Mouse (Mus musculus) neural tube, embryonic 15.5 days (tissue): ENCODE results near the gene Myog. TPM values are rescaled to one million over a fixed set of nuclear protein-coding genes. Genes with fewer than 3 reads are reported as not detected.
"Not testable (repeated sequence)": the region's sequence is repeated elsewhere in the genome, so short reads cannot be mapped to it uniquely, and the experiment has no call there.

Source experiments
- ATAC-seq: fragments of 200-750 bp; cut with Nextera tagmentation; 2 replicates; pipeline ENCODE4 v1.8.0; 2017; ENCODE audit warnings: mild to moderate bottlenecking, moderate TSS enrichment, moderate library complexity; ENCODE audit not compliant: low FRiP score
- H3K27ac ChIP-seq: fragments of 300-500 bp; sonication (generic); replicated peaks from 2 replicates; pipeline ENCODE4 v1.5.1; 2015; ENCODE audit warnings: mild to moderate bottlenecking, inconsistent platforms
- H3K27me3 ChIP-seq: fragments of 300-500 bp; sonication (generic); replicated peaks from 2 replicates; pipeline ENCODE4 v1.6.1; 2015; ENCODE audit warnings: inconsistent platforms
- H3K36me3 ChIP-seq: fragments of 300-500 bp; sonication (generic); 2 replicates; pipeline ENCODE4 v1.6.1; 2015; ENCODE audit warnings: inconsistent platforms
- H3K4me1 ChIP-seq: fragments of 300-500 bp; sonication (generic); 2 replicates; pipeline ENCODE4 v1.6.1; 2015; ENCODE audit warnings: inconsistent platforms
- H3K4me2 ChIP-seq: fragments of 300-500 bp; sonication (generic); 2 replicates; pipeline ENCODE4 v1.6.1; 2015; ENCODE audit warnings: inconsistent platforms, mild to moderate bottlenecking, moderate library complexity
- H3K4me3 ChIP-seq: fragments of 300-500 bp; sonication (generic); replicated peaks from 2 replicates; pipeline ENCODE4 v1.5.1; 2015; ENCODE audit warnings: mild to moderate bottlenecking, inconsistent platforms
- H3K9ac ChIP-seq: fragments of 300-500 bp; sonication (generic); replicated peaks from 2 replicates; pipeline ENCODE4 v1.6.1; 2015; ENCODE audit warnings: mild to moderate bottlenecking, inconsistent platforms
- H3K9me3 ChIP-seq: fragments of 300-500 bp; sonication (generic); replicated peaks from 2 replicates; pipeline ENCODE4 v1.6.1; 2016; ENCODE audit warnings: inconsistent platforms
- WGBS: fragments of 180-500 bp; shearing (Covaris S2); methylation state at CpG from one replicate; pipeline ENCODE4 v1.1.7; 2015; ENCODE audit warnings: mixed read lengths; 5-methylcytosine and 5-hydroxymethylcytosine counted together
- polyA plus RNA-seq: library from polyadenylated mRNA; unstranded; fragments of >200 nt; fragmentation: Nextera tagmentation; extraction: Ambion mirVana; gene quantifications from 2 replicates; pipeline ENCODE4 v1.2.1, GENCODE M21; 2015

The Myog gene
- 7.1 and 9.9 TPM in 2 replicates for polyA plus RNA-seq

GRCm38 (mm10) chr1:134289598-134290099 is at the start of gene Myog:
Gene Myog (plus strand): TSS chr1:134289989.
- 57% methylated on average over 11 of the region's 11 CpGs for WGBS
- no peak within 1 kb of the TSS for H3K4me2 ChIP-seq
- no peak for ATAC-seq
- no peaks in the 10 kb centered on the region for H3K36me3 ChIP-seq
- H3K9ac ChIP-seq, result no peak within 1 kb of the TSS
- H3K4me1 ChIP-seq, result peaks cover 16% of the 10 kb centered on the region
- no peaks in the 10 kb centered on the region for H3K9me3 ChIP-seq
- H3K4me3 ChIP-seq, result no peak within 1 kb of the TSS
- H3K27ac ChIP-seq, result no peak within 1 kb of the TSS
- H3K27me3 ChIP-seq, result no peaks in the 10 kb centered on the region

- Histone ChIP-seq H3K4me3 (no peak overlapping the region), H3K27ac (no peak overlapping the region), H3K36me3 (no peaks in the 10 kb centered on the region), H3K27me3 (peaks cover 6% of the 10 kb centered on the region), H3K9me3 (no peaks in the 10 kb centered on the region), H3K9ac (no peak overlapping the region), H3K4me2 (no peak overlapping the region), H3K4me1 (peaks cover 22% of the 10 kb centered on the region)
- 86% methylated on average over 9 of the region's 9 CpGs for WGBS
- ATAC-seq, result no peak
These were observed 49.1 kb upstream of the Myog start for GRCm38 (mm10) chr1:134240701-134241100.

- Histone ChIP-seq H3K4me1 (peaks cover 16% of the 10 kb centered on the region), H3K36me3 (no peaks in the 10 kb centered on the region), H3K27me3 (peaks cover 4% of the 10 kb centered on the region), H3K27ac (no peak overlapping the region), H3K4me3 (no peak overlapping the region), H3K4me2 (no peak overlapping the region), H3K9ac (no peak overlapping the region), H3K9me3 (no peaks in the 10 kb centered on the region)
- ATAC-seq, result no peak
- 70% methylated on average over 8 of the region's 8 CpGs for WGBS
These were observed 48.5 kb upstream of the Myog start for GRCm38 (mm10) chr1:134241298-134241697.

- no peak for ATAC-seq
- no peak overlapping the region for H3K27ac ChIP-seq
- WGBS, result 75% methylated on average over 2 of the region's 2 CpGs
These were observed 47.5 kb upstream of the Myog start for GRCm38 (mm10) chr1:134242286-134242685.

GRCm38 (mm10) chr1:134243505-134243904 is 46.3 kb upstream of the Myog start:
- Histone ChIP-seq H3K27ac (no peak overlapping the region), H3K36me3 (no peaks in the 10 kb centered on the region), H3K4me2 (no peak overlapping the region), H3K4me1 (peaks cover 14% of the 10 kb centered on the region), H3K4me3 (no peak overlapping the region), H3K9ac (peak overlapping the region; percentile 23; the same call in 1 of the 2 replicates), H3K27me3 (no peaks in the 10 kb centered on the region; the same call in 1 of the 2 replicates), H3K9me3 (no peaks in the 10 kb centered on the region)
- peak; percentile 7; the same call in 1 of the 2 replicates for ATAC-seq
- 78% methylated on average over 6 of the region's 6 CpGs for WGBS

More at GRCm38 (mm10) chr1:134242286-134242685, 47.5 kb upstream of the Myog start:
- H3K9ac ChIP-seq, result no peak overlapping the region
- no peak overlapping the region for H3K4me3 ChIP-seq
- no peaks in the 10 kb centered on the region for H3K36me3 ChIP-seq
- H3K9me3 ChIP-seq, result no peaks in the 10 kb centered on the region
- peaks cover 14% of the 10 kb centered on the region for H3K4me1 ChIP-seq
- H3K27me3 ChIP-seq, result no peaks in the 10 kb centered on the region; the same call in 1 of the 2 replicates
- H3K4me2 ChIP-seq, result no peak overlapping the region

GRCm38 (mm10) chr1:134243948-134244914 is 45.6 kb upstream of the Myog start:
- WGBS, result 21% methylated on average over 35 of the region's 35 CpGs
- no peak overlapping the region for H3K27ac ChIP-seq
- H3K4me2 ChIP-seq, result peak overlapping the region; percentile 53
- peaks cover 14% of the 10 kb centered on the region for H3K4me1 ChIP-seq
- H3K9me3 ChIP-seq, result no peaks in the 10 kb centered on the region
- H3K27me3 ChIP-seq, result no peaks in the 10 kb centered on the region; the same call in 1 of the 2 replicates
- peak overlapping the region; percentile 23 for H3K9ac ChIP-seq
- ATAC-seq, result peak; percentile 79
- H3K36me3 ChIP-seq, result no peaks in the 10 kb centered on the region
- H3K4me3 ChIP-seq, result peak overlapping the region; percentile 24

GRCm38 (mm10) chr1:134245004-134245717 is 44.6 kb upstream of the Myog start:
- H3K27me3 ChIP-seq, result no peaks in the 10 kb centered on the region; the same call in 1 of the 2 replicates
- no peak overlapping the region for H3K27ac ChIP-seq
- no peak overlapping the region for H3K9ac ChIP-seq
- H3K4me2 ChIP-seq, result no peak overlapping the region
- peaks cover 14% of the 10 kb centered on the region for H3K4me1 ChIP-seq
- no peak for ATAC-seq
- 77% methylated on average over 14 of the region's 14 CpGs for WGBS
- no peaks in the 10 kb centered on the region for H3K36me3 ChIP-seq
- H3K9me3 ChIP-seq, result no peaks in the 10 kb centered on the region
- H3K4me3 ChIP-seq, result no peak overlapping the region

GRCm38 (mm10) chr1:134246590-134246989 is 43.2 kb upstream of the Myog start:
- Histone ChIP-seq H3K4me2 (no peak overlapping the region), H3K4me3 (no peak overlapping the region), H3K4me1 (peaks cover 14% of the 10 kb centered on the region), H3K9ac (no peak overlapping the region), H3K27ac (no peak overlapping the region), H3K9me3 (no peaks in the 10 kb centered on the region), H3K36me3 (no peaks in the 10 kb centered on the region), H3K27me3 (no peaks in the 10 kb centered on the region; the same call in 1 of the 2 replicates)
- 60% methylated on average over 4 of the region's 4 CpGs for WGBS
- no peak for ATAC-seq

- ATAC-seq, result not testable (repeated sequence)
These were observed 40.1 kb upstream of the Myog start for GRCm38 (mm10) chr1:134249681-134250080.

GRCm38 (mm10) chr1:134264341-134264740 is 25.4 kb upstream of the Myog start:
- 92% methylated on average over 6 of the region's 6 CpGs for WGBS
- Histone ChIP-seq H3K4me3 (no peak overlapping the region), H3K9ac (no peak overlapping the region), H3K9me3 (no peaks in the 10 kb centered on the region), H3K36me3 (no peaks in the 10 kb centered on the region), H3K4me1 (peaks cover 7% of the 10 kb centered on the region), H3K4me2 (no peak overlapping the region), H3K27me3 (no peaks in the 10 kb centered on the region), H3K27ac (no peak overlapping the region)
- ATAC-seq, result no peak

More at GRCm38 (mm10) chr1:134249681-134250080, 40.1 kb upstream of the Myog start:
- H3K27ac ChIP-seq, H3K9ac ChIP-seq, H3K9me3 ChIP-seq, H3K36me3 ChIP-seq, H3K27me3 ChIP-seq, H3K4me3 ChIP-seq, H3K4me1 ChIP-seq, H3K4me2 ChIP-seq: not testable (repeated sequence)
- WGBS, result 46% methylated on average over 1 of the region's 1 CpGs

- no peak overlapping the region for H3K4me2 ChIP-seq
- no peak; the same call in 1 of the 2 replicates for ATAC-seq
- H3K4me3 ChIP-seq, result no peak overlapping the region
- H3K9ac ChIP-seq, result no peak overlapping the region
- peaks cover 7% of the 10 kb centered on the region for H3K4me1 ChIP-seq
- H3K9me3 ChIP-seq, result no peaks in the 10 kb centered on the region
- no peaks in the 10 kb centered on the region for H3K27me3 ChIP-seq
- H3K27ac ChIP-seq, result peak overlapping the region; percentile 2
- H3K36me3 ChIP-seq, result no peaks in the 10 kb centered on the region
- WGBS, result 22% methylated on average over 2 of the region's 2 CpGs
These were observed 24.0 kb upstream of the Myog start for GRCm38 (mm10) chr1:134265797-134266196.
